Mouse (Mus musculus) lung, embryonic 16.5 days (tissue): ENCODE results near the gene Rdh11. TPM values are rescaled to one million over a fixed set of nuclear protein-coding genes. Genes with fewer than 3 reads are reported as not detected.
A peak's percentile ranks its signal among the peaks of the same experiment; 100 is the strongest.
"Not testable (repeated sequence)": the region's sequence is repeated elsewhere in the genome, so short reads cannot be mapped to it uniquely, and the experiment has no call there.

ENCODE experiments used
- ATAC-seq: fragments of 200-750 bp; cut with Nextera tagmentation; 2 replicates; pipeline ENCODE4 v1.8.0; 2017; ENCODE audit warnings: low read depth, mild to moderate bottlenecking, moderate library complexity
- H3K27ac ChIP-seq: fragments of 300-500 bp; sonication (generic); 2 replicates; pipeline ENCODE4 v1.5.1; 2014; ENCODE audit warnings: mild to moderate bottlenecking, control low read depth, low read length
- H3K27me3 ChIP-seq: fragments of 300-500 bp; sonication (generic); 2 replicates; pipeline ENCODE4 v1.6.1; 2014; ENCODE audit warnings: low read depth, low read length, mixed read lengths; ENCODE audit not compliant: control insufficient read depth, insufficient read depth
- H3K36me3 ChIP-seq: fragments of 300-500 bp; sonication (generic); 2 replicates; pipeline ENCODE4 v1.6.1; 2014; ENCODE audit warnings: low read length; ENCODE audit not compliant: control insufficient read depth, insufficient read depth
- H3K4me1 ChIP-seq: fragments of 300-500 bp; sonication (generic); replicated peaks from 2 replicates; pipeline ENCODE4 v1.6.1; 2014; ENCODE audit warnings: low read length, mixed read lengths; ENCODE audit not compliant: control insufficient read depth, insufficient read depth
- H3K4me2 ChIP-seq: fragments of 300-500 bp; sonication (generic); 2 replicates; pipeline ENCODE4 v1.6.1; 2014; ENCODE audit warnings: low read depth, low read length, control low read depth
- H3K4me3 ChIP-seq: fragments of 300-500 bp; sonication (generic); 2 replicates; pipeline ENCODE4 v1.5.1; 2014; ENCODE audit warnings: mild to moderate bottlenecking, low read length, control low read depth
- H3K9ac ChIP-seq: fragments of 300-500 bp; sonication (generic); 2 replicates; pipeline ENCODE4 v1.6.1; 2014; ENCODE audit warnings: low read length, control low read depth
- H3K9me3 ChIP-seq: fragments of 300-500 bp; sonication (generic); 2 replicates; pipeline ENCODE4 v1.6.1; 2016; ENCODE audit warnings: low read length; ENCODE audit not compliant: control insufficient read depth
- WGBS: fragments of 180-500 bp; shearing (Covaris S2); extraction: QIAGEN DNeasy Blood & Tissue Kit; methylation state at CpG from one replicate; pipeline ENCODE4 v1.1.7; 2014; 5-methylcytosine and 5-hydroxymethylcytosine counted together
- polyA plus RNA-seq: library from polyadenylated mRNA; unstranded; fragments of >200 nt; fragmentation: Nextera tagmentation; extraction: Ambion mirVana; gene quantifications from 2 replicates; pipeline ENCODE4 v1.2.1, GENCODE M21; 2015

The Rdh11 gene
- polyA plus RNA-seq, 1 experiment from 2014 or later, result 22.7 TPM

GRCm38 (mm10) chr12:79190931-79191673 is 991 bp downstream of the Rdh11 start:
- Histone ChIP-seq H3K27ac (peak overlapping the region; percentile 3), H3K27me3 (no peaks in the 10 kb centered on the region), H3K9me3 (no peaks in the 10 kb centered on the region), H3K4me3 (peak overlapping the region; percentile 63), H3K4me2 (peak overlapping the region; percentile 72), H3K36me3 (peaks cover 2% of the 10 kb centered on the region; the same call in 1 of the 2 replicates), H3K4me1 (peaks cover 9% of the 10 kb centered on the region; the same call in 1 of the 2 replicates), H3K9ac (peak overlapping the region; percentile 70)
- WGBS, result under 1% methylated on average over 18 of the region's 18 CpGs
- ATAC-seq, result peak; percentile 86

GRCm38 (mm10) chr12:79185160-79185559 is 6.9 kb downstream of the Rdh11 start:
- peaks cover 31% of the 10 kb centered on the region for H3K36me3 ChIP-seq
- H3K9me3 ChIP-seq, H3K4me3 ChIP-seq, ATAC-seq, H3K27me3 ChIP-seq, H3K4me2 ChIP-seq, H3K4me1 ChIP-seq, H3K27ac ChIP-seq, H3K9ac ChIP-seq: not testable (repeated sequence)
- 82% methylated on average over 5 of the region's 6 CpGs for WGBS

- Histone ChIP-seq H3K4me1 (peaks cover 6% of the 10 kb centered on the region), H3K36me3 (peaks cover 5% of the 10 kb centered on the region), H3K27ac (no peak overlapping the region), H3K9me3 (no peaks in the 10 kb centered on the region), H3K4me2 (no peak overlapping the region), H3K9ac (no peak overlapping the region), H3K27me3 (no peaks in the 10 kb centered on the region), H3K4me3 (no peak overlapping the region)
- no peak for ATAC-seq
- WGBS, result 93% methylated on average over 5 of the region's 5 CpGs
Measured at GRCm38 (mm10) chr12:79175998-79176397, 16.1 kb downstream of the Rdh11 start.

- H3K4me1 ChIP-seq, result peaks cover 6% of the 10 kb centered on the region
- no peak overlapping the region for H3K27ac ChIP-seq
- no peak overlapping the region for H3K9ac ChIP-seq
- peaks cover 4% of the 10 kb centered on the region; the same call in 1 of the 2 replicates for H3K36me3 ChIP-seq
- no peak overlapping the region for H3K4me3 ChIP-seq
- no peaks in the 10 kb centered on the region for H3K9me3 ChIP-seq
- no peak overlapping the region for H3K4me2 ChIP-seq
- ATAC-seq, result no peak
- H3K27me3 ChIP-seq, result no peaks in the 10 kb centered on the region
- WGBS, result 71% methylated on average over 5 of the region's 5 CpGs
Measured at GRCm38 (mm10) chr12:79173721-79174120, 18.4 kb downstream of the Rdh11 start.

GRCm38 (mm10) chr12:79172019-79172941 is 19.8 kb downstream of the Rdh11 start, which contains the start of gene Vti1b:
TSS of gene Vti1b (minus strand) at chr12:79172667.
- no peaks in the 10 kb centered on the region for H3K9me3 ChIP-seq
- H3K4me3 ChIP-seq, result peak within 1 kb of the TSS; percentile 83
- WGBS, result under 1% methylated on average over 72 of the region's 73 CpGs
- peaks cover 4% of the 10 kb centered on the region; the same call in 1 of the 2 replicates for H3K36me3 ChIP-seq
- H3K9ac ChIP-seq, result peak within 1 kb of the TSS; percentile 81
- peak within 1 kb of the TSS; percentile 79 for H3K4me2 ChIP-seq
- H3K27me3 ChIP-seq, result no peaks in the 10 kb centered on the region
- peaks cover 6% of the 10 kb centered on the region for H3K4me1 ChIP-seq
- ATAC-seq, result peak; percentile 98
- peak within 1 kb of the TSS; percentile 95 for H3K27ac ChIP-seq

- Histone ChIP-seq H3K4me2 (peak overlapping the region; percentile 79), H3K9ac (peak overlapping the region; percentile 81), H3K4me3 (peak overlapping the region; percentile 83), H3K27me3 (no peaks in the 10 kb centered on the region), H3K4me1 (peaks cover 6% of the 10 kb centered on the region), H3K9me3 (no peaks in the 10 kb centered on the region), H3K36me3 (peaks cover 4% of the 10 kb centered on the region), H3K27ac (no peak overlapping the region)
- ATAC-seq, result no peak
- 25% methylated on average over 12 of the region's 12 CpGs for WGBS
Measured at GRCm38 (mm10) chr12:79171269-79171995, 20.7 kb downstream of the Rdh11 start.

GRCm38 (mm10) chr12:79170421-79170820 is 21.7 kb downstream of the Rdh11 start:
- H3K9ac ChIP-seq, result no peak overlapping the region
- no peaks in the 10 kb centered on the region for H3K9me3 ChIP-seq
- WGBS, result 76% methylated on average over 3 of the region's 3 CpGs
- peaks cover 6% of the 10 kb centered on the region for H3K4me1 ChIP-seq
- H3K4me2 ChIP-seq, result no peak overlapping the region
- H3K27me3 ChIP-seq, result no peaks in the 10 kb centered on the region
- no peak overlapping the region for H3K27ac ChIP-seq
- H3K4me3 ChIP-seq, result no peak overlapping the region
- H3K36me3 ChIP-seq, result peaks cover 4% of the 10 kb centered on the region
- no peak for ATAC-seq

- ATAC-seq, result no peak
- Histone ChIP-seq H3K4me1 (peaks cover 6% of the 10 kb centered on the region), H3K9me3 (no peaks in the 10 kb centered on the region), H3K27me3 (no peaks in the 10 kb centered on the region), H3K4me2 (no peak overlapping the region), H3K36me3 (peaks cover 2% of the 10 kb centered on the region), H3K27ac (no peak overlapping the region), H3K9ac (no peak overlapping the region), H3K4me3 (no peak overlapping the region)
Measured at GRCm38 (mm10) chr12:79169173-79169572, 22.9 kb downstream of the Rdh11 start.
